Mouse (Mus musculus): ENCODE measurements around the gene Acox2.

Acox2 gene

DNA sequence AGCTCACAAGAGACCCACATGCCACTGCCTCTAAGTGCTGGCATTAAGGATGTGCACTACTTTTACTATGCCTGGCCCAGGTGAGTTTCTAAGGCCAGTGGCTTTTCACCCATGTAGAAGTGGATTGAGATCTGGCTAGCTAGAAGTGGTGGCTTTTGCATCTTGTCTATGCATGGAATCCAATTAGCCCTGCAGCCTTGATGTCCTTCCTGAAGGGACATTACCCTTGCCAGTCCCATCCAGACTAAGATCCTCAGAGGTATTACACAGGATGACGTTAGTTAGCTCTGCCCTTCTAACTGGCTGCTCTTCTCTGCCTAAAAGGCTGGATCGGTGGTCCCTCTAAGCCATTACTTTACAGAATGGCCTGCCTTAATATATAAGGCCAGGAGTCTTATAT is 46.2 kb downstream of the Acox2 start:
- no peak for DNase-seq (ENCODE audit: low read depth, low spot score)
- no peaks in the 10 kb centered on the region for H3K27me3 ChIP-seq (ENCODE audit: control insufficient read depth, insufficient read depth, low read length, poor library complexity, severe bottlenecking)
- H3K36me3 ChIP-seq (ENCODE audit: control insufficient read depth, insufficient read depth, low read length, poor library complexity, severe bottlenecking) = no peaks in the 10 kb centered on the region

DNA sequence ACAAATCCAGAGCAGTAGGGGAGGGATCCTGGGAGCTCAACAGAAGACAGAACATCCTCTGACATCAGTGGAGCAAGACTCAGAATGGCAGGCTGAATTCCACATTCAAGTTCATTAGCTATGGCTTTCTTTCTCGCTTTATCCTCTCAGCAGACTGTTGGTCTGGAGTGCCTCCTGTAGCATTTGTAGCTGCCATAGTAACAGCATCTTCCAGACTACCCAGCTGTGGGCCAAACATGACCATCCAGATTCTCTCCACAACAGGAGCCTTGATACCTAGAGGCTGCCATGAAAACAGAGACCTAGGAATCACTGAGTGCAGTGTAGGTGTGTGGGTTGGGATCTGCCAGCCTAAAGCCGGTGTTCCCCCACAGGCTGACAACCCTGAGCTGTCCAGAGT is 49.3 kb downstream of the Acox2 start:
- no peaks in the 10 kb centered on the region for H3K36me3 ChIP-seq (ENCODE audit: control insufficient read depth, insufficient read depth, low read length, poor library complexity, severe bottlenecking)
- DNase-seq (ENCODE audit: low read depth, low spot score) = no peak
- H3K27me3 ChIP-seq (ENCODE audit: control insufficient read depth, insufficient read depth, low read length, poor library complexity, severe bottlenecking) = no peaks in the 10 kb centered on the region

DNA sequence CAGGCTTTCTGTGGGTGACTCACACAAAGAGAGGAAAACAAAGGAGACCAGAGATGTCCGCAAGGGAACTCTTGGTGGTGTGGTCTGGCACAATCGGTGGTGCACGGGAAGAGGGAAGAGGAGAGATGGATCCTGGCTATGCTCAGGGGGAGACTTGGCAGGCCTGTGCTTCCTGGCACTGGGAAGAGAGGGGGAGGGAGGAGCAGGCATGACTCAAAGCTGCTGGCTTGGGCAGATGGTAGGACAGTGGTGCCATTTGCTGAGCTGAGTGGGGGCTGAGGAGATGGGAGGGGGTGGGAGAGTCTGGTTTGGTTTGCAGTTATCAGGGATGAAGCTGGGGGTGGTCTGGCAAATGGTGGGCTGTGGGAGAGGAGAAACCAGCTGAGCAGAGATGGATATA is 50.3 kb downstream of the Acox2 start:
- DNase-seq (ENCODE audit: low read depth, low spot score) = no peak
- Histone ChIP-seq H3K27me3 (ENCODE audit: control insufficient read depth, insufficient read depth, low read length, poor library complexity, severe bottlenecking) (no peaks in the 10 kb centered on the region), H3K36me3 (ENCODE audit: control insufficient read depth, insufficient read depth, low read length, poor library complexity, severe bottlenecking) (no peaks in the 10 kb centered on the region)

DNA sequence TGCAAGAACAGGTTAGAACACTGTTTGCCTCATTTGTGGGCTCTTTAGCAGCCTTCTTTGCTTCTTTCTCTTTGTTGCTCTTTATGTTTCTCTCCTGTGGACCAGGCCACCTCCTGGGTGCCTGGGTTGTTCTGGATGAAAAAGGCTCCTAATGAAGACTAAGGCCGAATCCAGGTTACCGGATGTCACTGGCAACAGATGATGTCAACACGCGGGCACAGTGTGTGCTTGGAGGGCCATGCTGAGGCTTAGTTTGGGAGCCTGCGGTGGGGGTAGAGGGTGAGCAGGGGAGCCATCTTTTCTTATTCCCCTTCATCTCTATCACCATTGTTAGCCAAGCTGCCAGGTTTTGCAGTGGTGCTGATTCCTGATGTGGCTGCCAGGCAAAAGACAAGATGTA is 51.6 kb downstream of the Acox2 start:
- no peak for DNase-seq (ENCODE audit: low read depth, low spot score)
- H3K36me3 ChIP-seq (ENCODE audit: control insufficient read depth, insufficient read depth, low read length, poor library complexity, severe bottlenecking) = no peaks in the 10 kb centered on the region
- no peaks in the 10 kb centered on the region for H3K27me3 ChIP-seq (ENCODE audit: control insufficient read depth, insufficient read depth, low read length, poor library complexity, severe bottlenecking)

DNA sequence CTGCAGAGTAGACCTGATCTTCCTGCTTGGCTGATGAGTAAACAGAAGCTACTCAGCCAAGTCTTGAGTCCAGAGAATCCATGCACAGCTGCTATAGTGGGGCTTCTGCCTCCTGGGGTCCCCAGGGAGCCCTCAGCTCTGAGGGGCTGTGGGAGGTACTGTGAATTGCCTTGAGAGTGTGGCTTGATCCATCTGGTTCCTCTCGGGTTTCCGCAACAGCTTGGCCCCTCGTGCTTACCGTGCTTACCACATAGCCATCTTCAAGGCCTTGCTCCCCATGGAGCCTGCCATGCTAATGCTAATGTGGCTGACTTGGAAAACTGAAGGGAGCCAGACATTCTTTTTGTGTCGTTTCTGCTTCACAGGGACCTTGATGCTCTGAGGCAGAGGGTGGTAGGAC is 52.0 kb downstream of the Acox2 start:
- H3K27me3 ChIP-seq (ENCODE audit: control insufficient read depth, insufficient read depth, low read length, poor library complexity, severe bottlenecking) = no peaks in the 10 kb centered on the region
- H3K36me3 ChIP-seq (ENCODE audit: control insufficient read depth, insufficient read depth, low read length, poor library complexity, severe bottlenecking) = no peaks in the 10 kb centered on the region
- DNase-seq (ENCODE audit: low read depth, low spot score) = no peak

DNA sequence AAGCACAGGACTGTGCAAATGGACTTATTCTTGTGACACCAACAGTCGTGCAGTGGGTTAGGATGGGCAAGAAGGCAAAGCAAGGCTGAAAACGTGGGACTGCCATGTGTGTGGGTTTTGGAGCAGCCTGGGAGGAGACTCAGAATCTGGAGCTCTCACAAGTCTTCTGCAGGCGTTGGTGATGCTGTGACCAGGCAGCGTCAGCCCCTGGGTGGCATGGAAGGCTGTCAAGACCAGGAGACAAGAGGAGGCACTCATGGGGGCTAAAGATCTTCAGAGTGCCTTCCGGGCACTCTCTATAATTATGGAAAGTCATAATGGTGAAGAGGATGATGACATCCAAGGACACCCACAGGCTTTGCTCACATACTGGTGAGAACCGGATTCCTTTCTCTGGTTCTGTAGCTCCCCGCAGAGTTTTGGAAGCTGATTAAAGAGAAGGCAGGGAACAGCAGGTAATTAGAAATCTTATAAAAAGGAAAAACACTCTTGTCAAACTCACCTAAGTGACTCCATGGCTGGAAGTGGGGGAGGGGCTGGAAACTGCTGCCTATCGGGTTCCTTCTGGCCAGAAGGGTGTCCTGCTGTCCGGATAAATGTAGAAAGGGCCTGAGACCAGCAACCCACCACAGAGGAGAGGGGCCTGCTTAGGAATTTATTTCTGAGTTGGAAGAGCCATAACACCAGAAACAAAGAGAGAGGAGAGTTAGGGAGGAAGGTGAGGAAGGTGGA is 52.8 kb downstream of the Acox2 start:
- DNase-seq (ENCODE audit: low read depth, low spot score) = no peak
- H3K36me3 ChIP-seq (ENCODE audit: control insufficient read depth, insufficient read depth, low read length, poor library complexity, severe bottlenecking) = no peaks in the 10 kb centered on the region
- no peaks in the 10 kb centered on the region for H3K27me3 ChIP-seq (ENCODE audit: control insufficient read depth, insufficient read depth, low read length, poor library complexity, severe bottlenecking)

DNA sequence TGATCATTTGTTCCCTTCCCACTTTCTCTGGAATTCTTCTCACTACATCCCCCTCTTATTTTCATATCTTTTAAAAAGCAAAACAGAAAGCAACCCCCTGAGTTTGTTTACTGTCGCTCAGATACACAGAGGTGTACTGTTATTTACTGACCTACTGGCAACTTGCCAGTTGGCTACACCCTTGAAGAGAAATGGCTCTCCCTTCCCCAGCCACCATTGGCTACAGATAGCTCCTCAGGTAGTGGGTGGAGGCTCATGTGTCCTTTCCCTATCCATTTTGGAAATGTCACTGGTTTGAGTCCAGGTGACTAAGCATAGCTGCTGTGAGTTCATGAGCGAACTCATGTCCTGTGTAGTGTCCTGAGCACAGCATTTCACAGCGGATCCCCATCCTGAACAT is 57.4 kb downstream of the Acox2 start:
- Histone ChIP-seq H3K27me3 (ENCODE audit: control insufficient read depth, insufficient read depth, low read length, poor library complexity, severe bottlenecking) (no peaks in the 10 kb centered on the region), H3K36me3 (ENCODE audit: control insufficient read depth, insufficient read depth, low read length, poor library complexity, severe bottlenecking) (no peaks in the 10 kb centered on the region)
- DNase-seq (ENCODE audit: low read depth, low spot score) = no peak

DNA sequence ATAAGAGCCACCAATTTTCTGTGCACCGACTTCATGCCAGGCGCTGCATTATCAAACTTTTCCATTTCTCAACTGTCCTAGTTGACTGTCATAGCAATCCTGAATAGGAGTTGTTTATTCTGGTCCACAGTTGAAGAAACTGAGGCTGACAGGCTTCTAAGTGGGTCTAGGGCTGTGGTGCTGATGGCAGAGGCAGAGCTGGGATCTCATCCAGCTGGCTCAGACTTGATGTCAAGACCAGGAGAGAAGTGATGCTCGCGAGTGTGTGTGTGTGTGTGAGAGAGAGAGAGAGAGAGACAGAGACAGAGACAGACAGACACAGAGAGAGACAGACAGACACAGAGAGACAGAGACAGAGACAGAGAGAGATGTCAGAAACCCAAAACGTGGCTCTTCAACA is 58.4 kb downstream of the Acox2 start:
- H3K27me3 ChIP-seq (ENCODE audit: control insufficient read depth, insufficient read depth, low read length, poor library complexity, severe bottlenecking) = no peaks in the 10 kb centered on the region
- no peak for DNase-seq (ENCODE audit: low read depth, low spot score)
- H3K36me3 ChIP-seq (ENCODE audit: control insufficient read depth, insufficient read depth, low read length, poor library complexity, severe bottlenecking) = no peaks in the 10 kb centered on the region

DNA sequence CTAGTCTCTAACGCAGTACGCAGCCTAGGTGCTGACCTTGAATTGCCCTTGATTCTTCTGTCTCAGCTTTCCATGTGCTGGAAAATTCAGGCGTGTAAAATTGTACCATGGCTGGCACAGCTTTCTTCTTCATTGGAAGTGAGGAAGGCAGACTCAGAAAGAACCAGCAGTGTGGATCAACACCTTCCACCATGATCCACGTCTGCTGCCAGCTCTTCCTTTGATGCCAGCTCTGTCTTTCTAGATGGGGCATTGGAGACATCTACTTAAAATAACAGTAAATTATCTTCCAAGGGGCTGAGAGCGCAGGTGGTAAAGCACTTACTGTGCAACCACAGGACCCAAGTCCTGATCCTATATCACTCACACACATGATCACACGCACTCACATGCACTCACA is 66.4 kb downstream of the Acox2 start:
- Histone ChIP-seq H3K27me3 (ENCODE audit: control insufficient read depth, insufficient read depth, low read length, poor library complexity, severe bottlenecking) (no peaks in the 10 kb centered on the region), H3K36me3 (ENCODE audit: control insufficient read depth, insufficient read depth, low read length, poor library complexity, severe bottlenecking) (no peaks in the 10 kb centered on the region)
- DNase-seq (ENCODE audit: low read depth, low spot score) = no peak

DNA sequence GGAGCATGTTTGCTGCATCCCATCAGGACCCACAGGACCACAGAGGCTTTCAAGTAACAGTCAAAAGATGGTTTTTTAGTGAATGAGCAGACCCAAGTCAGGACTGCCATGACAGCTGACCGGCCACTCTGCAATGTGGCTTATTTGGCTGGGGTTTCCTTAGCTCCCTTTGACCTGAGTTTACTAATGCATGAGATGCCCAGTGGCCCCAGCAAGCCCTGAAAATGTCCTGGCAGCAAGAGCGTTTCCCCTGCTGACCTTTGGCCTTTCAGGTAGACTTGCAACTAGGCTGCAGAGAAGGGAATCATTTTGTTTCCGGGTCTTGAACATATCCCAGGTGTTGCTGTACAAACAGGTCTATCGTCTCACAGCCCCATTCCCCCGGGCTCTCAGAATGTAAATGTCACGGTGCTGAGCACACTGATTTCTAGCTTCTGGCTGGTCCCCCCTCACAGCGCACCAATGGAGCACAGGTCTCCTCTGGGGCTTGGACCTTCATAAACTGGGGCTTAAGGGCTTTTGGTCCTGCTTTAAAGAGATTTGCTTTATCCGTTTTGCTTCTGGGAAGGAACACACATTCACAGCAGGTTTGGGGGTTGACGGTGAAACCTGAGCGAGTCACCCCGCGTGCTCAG is 67.7 kb downstream of the Acox2 start:
- no peaks in the 10 kb centered on the region for H3K36me3 ChIP-seq (ENCODE audit: control insufficient read depth, insufficient read depth, low read length, poor library complexity, severe bottlenecking)
- no peaks in the 10 kb centered on the region for H3K27me3 ChIP-seq (ENCODE audit: control insufficient read depth, insufficient read depth, low read length, poor library complexity, severe bottlenecking)
- DNase-seq (ENCODE audit: low read depth, low spot score) = no peak

DNA sequence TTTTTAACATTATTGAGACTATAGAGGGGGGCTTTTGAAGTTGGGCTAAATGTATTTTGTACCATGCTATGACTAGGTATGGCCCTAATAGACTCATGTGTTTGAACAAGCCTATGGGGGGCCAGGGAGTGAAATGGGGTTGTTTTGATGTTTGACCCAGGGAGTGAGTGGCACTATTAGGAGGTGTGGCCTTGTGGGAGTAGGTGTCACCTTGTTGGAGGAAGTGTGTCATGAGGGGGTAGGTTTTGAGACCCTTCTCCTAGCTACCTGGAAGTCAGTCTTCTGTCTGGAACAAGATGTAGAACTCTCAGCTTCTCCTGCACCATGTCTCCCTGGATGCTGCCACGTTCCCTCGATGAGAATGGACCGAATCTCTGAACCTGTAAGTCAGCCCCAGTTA is 68.6 kb downstream of the Acox2 start:
- no peak for DNase-seq (ENCODE audit: low read depth, low spot score)
- Histone ChIP-seq H3K36me3 (ENCODE audit: control insufficient read depth, insufficient read depth, low read length, poor library complexity, severe bottlenecking) (no peaks in the 10 kb centered on the region), H3K27me3 (ENCODE audit: control insufficient read depth, insufficient read depth, low read length, poor library complexity, severe bottlenecking) (no peaks in the 10 kb centered on the region)

DNA sequence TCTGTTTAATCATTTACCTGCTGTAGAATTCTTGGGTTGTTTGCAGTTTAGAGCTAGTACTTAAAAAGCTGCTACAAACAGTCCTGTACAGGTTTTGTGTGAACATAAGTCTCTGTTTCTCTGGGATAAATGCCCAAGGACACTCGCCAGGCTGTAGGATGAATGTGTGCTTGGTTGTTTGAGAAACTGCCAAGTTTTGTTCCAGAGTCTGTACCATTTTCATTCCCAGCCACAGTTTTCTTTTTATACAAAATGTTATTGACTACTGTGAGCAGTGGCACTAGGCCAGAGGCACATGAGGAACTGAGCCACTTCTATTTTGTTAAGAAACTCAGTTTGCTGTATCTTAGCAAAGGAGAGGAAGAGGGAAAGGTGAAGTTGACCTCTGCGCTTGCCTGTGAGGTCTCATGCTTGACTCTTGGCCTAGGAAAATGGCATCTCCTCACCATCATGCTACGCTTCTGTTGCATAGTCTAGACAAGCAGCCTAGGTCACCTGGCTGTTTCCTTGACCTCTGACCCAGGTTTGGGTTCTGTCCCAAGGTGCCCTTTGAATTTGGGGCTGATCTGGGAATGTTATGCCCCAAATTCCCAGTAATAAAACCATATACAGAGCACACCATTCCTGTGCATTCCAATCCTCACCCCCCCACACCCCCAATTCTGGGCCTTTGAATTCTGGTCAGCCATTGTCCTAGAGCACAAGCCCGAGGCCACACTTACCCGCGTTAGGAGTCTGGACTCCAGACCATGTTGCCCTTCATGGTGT is 72.7 kb downstream of the Acox2 start:
- Histone ChIP-seq H3K27me3 (ENCODE audit: control insufficient read depth, insufficient read depth, low read length, poor library complexity, severe bottlenecking) (no peaks in the 10 kb centered on the region), H3K36me3 (ENCODE audit: control insufficient read depth, insufficient read depth, low read length, poor library complexity, severe bottlenecking) (no peaks in the 10 kb centered on the region)
- no peak for DNase-seq (ENCODE audit: low read depth, low spot score)

DNA sequence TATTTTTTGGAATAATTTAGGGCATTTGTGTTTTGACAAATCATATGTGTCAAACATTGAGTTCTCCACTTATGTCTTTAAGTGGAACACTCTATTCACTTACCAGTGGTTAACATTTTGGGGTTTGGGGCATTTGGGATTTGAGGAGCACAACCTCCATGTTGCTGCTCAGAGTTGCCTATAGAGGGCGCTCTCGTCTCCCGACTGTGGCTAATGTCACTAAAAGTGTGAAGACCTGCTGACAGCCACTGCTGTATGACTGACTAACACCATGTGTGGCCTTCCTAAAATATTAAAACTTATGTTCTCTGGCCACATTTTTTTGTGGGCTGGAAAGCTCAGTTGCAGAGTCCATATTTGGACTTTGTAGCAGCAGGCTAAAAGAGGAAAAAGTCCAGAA is 75.8 kb downstream of the Acox2 start:
- Histone ChIP-seq H3K36me3 (ENCODE audit: control insufficient read depth, insufficient read depth, low read length, poor library complexity, severe bottlenecking) (no peaks in the 10 kb centered on the region), H3K27me3 (ENCODE audit: control insufficient read depth, insufficient read depth, low read length, poor library complexity, severe bottlenecking) (no peaks in the 10 kb centered on the region)
- DNase-seq (ENCODE audit: low read depth, low spot score) = no peak

DNA sequence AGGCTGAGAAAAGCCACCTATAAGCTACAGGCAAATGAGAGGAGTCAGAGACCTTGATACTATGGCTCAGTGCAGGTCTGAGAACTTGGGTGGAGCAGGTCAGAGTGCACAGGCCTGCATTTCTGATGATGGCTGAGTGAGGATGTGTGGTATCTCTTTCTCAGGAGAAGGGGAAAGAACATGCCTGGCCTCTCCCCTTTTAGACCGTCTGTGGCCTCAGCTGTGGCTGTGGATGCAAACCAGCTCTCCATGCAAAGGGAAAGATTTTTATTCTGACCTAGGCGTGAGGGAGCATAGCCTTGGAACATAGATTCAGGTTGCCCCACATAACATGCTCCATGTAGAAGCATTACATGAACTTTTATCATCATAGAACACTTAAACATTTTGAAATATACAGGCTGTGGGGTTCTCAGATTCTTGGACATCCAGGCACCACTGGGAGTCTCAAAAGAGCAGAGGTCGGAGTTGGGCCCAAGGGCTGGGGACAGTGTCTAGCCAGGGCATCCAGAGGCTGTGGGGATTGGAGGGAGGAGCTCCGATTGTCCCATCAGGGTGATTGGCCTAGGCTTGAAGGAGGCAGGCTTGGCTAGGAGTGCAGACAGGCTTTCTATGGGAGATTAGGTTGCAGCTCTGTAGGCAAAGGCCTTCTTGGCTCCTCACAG is 78.7 kb downstream of the Acox2 start:
- Histone ChIP-seq H3K36me3 (ENCODE audit: control insufficient read depth, insufficient read depth, low read length, poor library complexity, severe bottlenecking) (no peaks in the 10 kb centered on the region), H3K27me3 (ENCODE audit: control insufficient read depth, insufficient read depth, low read length, poor library complexity, severe bottlenecking) (no peaks in the 10 kb centered on the region)
- no peak for DNase-seq (ENCODE audit: low read depth, low spot score)

DNA sequence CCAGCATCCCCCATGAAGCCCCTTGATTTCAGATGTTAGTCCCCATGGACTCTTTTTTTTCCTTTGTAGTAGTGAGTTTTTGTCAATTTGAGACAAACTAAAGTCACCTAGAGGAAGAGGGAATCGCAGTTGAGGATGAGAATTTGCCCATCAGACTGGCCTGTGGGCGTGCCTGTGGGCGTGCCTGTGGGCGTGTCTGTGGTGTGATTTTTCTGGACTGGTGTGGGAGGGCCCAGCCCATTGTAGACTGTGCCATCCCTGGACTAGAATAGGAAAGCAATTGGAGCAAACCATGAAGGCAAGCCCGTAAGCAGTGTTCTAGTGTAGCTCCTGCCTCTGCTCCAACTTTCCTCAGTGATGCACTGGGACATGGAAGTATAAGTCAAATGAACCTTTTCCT is 82.9 kb downstream of the Acox2 start:
- H3K36me3 ChIP-seq (ENCODE audit: control insufficient read depth, insufficient read depth, low read length, poor library complexity, severe bottlenecking) = no peaks in the 10 kb centered on the region
- DNase-seq (ENCODE audit: low read depth, low spot score) = no peak
- no peaks in the 10 kb centered on the region for H3K27me3 ChIP-seq (ENCODE audit: control insufficient read depth, insufficient read depth, low read length, poor library complexity, severe bottlenecking)

Data from splenic B cell, adult 2 months (primary cell).